Mouse (Mus musculus) liver, embryonic 16.5 days (tissue): ENCODE measurements around the gene Elmo2. TPM values are rescaled to one million over a fixed set of nuclear protein-coding genes. Genes with fewer than 3 reads are reported as not detected.

Experiments used
- ATAC-seq: fragments of 200-750 bp; cut with Nextera tagmentation; 2 replicates; pipeline ENCODE4 v1.8.0; 2017; ENCODE audit warnings: low read depth, mild to moderate bottlenecking, moderate number of reproducible peaks, moderate library complexity
- H3K27ac ChIP-seq: fragments of 300-500 bp; sonication (generic); 2 replicates; pipeline ENCODE4 v1.5.1; 2014; ENCODE audit warnings: mild to moderate bottlenecking, low read length
- H3K27me3 ChIP-seq: fragments of 300-500 bp; sonication (generic); 2 replicates; pipeline ENCODE4 v1.6.1; 2014; ENCODE audit warnings: low read depth, low read length, mixed read lengths; ENCODE audit not compliant: control insufficient read depth, insufficient read depth
- H3K36me3 ChIP-seq: fragments of 300-500 bp; sonication (generic); 2 replicates; pipeline ENCODE4 v1.6.1; 2014; ENCODE audit warnings: mild to moderate bottlenecking; ENCODE audit not compliant: control insufficient read depth, insufficient read depth
- H3K4me1 ChIP-seq: fragments of 300-500 bp; sonication (generic); 2 replicates; pipeline ENCODE4 v1.6.1; 2014; ENCODE audit warnings: low read depth, low read length, mixed read lengths; ENCODE audit not compliant: control insufficient read depth
- H3K4me2 ChIP-seq: fragments of 300-500 bp; sonication (generic); 2 replicates; pipeline ENCODE4 v1.6.1; 2014; ENCODE audit warnings: low read depth, low read length, mixed read lengths
- H3K4me3 ChIP-seq: fragments of 300-500 bp; sonication (generic); 2 replicates; pipeline ENCODE4 v1.5.1; 2014; ENCODE audit warnings: low read depth, mild to moderate bottlenecking, low read length
- H3K9ac ChIP-seq: fragments of 300-500 bp; sonication (generic); 2 replicates; pipeline ENCODE4 v1.6.1; 2014; ENCODE audit warnings: low read depth, low read length
- H3K9me3 ChIP-seq: fragments of 300-500 bp; sonication (generic); replicated peaks from 2 replicates; pipeline ENCODE4 v1.6.1; 2016; ENCODE audit warnings: low read length; ENCODE audit not compliant: control insufficient read depth
- WGBS: fragments of 180-500 bp; shearing (Covaris S2); extraction: QIAGEN DNeasy Blood & Tissue Kit; methylation state at CpG from one replicate; pipeline ENCODE4 v1.1.7; 2014; ENCODE audit not compliant: insufficient replicate concordance; 5-methylcytosine and 5-hydroxymethylcytosine counted together
- polyA plus RNA-seq: library from polyadenylated mRNA; unstranded; fragments of >200 nt; fragmentation: Nextera tagmentation; extraction: Ambion mirVana; gene quantifications from 2 replicates; pipeline ENCODE4 v1.2.1, GENCODE M21; 2015

Elmo2 gene
- polyA plus RNA-seq, 1 experiment from 2014 or later = 16.3 TPM

GRCm38 (mm10) chr2:165252801-165253200 is 73.5 kb downstream of the Elmo2 start:
- Histone ChIP-seq H3K27me3 (peaks cover 11% of the 10 kb centered on the region; the same call in 1 of the 2 replicates), H3K36me3 (no peaks in the 10 kb centered on the region), H3K27ac (no peak overlapping the region), H3K4me3 (no peak overlapping the region), H3K9ac (no peak overlapping the region), H3K4me1 (no peaks in the 10 kb centered on the region), H3K4me2 (no peak overlapping the region), H3K9me3 (no peaks in the 10 kb centered on the region)
- WGBS = 47% methylated on average over 9 of the region's 9 CpGs
- no peak for ATAC-seq

- no peak for ATAC-seq
- Histone ChIP-seq H3K9me3 (no peaks in the 10 kb centered on the region), H3K36me3 (no peaks in the 10 kb centered on the region), H3K4me3 (no peak overlapping the region), H3K27me3 (peaks cover 11% of the 10 kb centered on the region; the same call in 1 of the 2 replicates), H3K27ac (no peak overlapping the region), H3K4me1 (no peaks in the 10 kb centered on the region), H3K4me2 (no peak overlapping the region), H3K9ac (no peak overlapping the region)
- WGBS = 64% methylated on average over 8 of the region's 8 CpGs
Observed at GRCm38 (mm10) chr2:165252381-165252780, 73.9 kb downstream of the Elmo2 start.

GRCm38 (mm10) chr2:165250903-165251302 is 75.4 kb downstream of the Elmo2 start:
- H3K27me3 ChIP-seq = peaks cover 16% of the 10 kb centered on the region

GRCm38 (mm10) chr2:165248967-165249366 is 77.3 kb downstream of the Elmo2 start:
- no peak for ATAC-seq
- H3K9me3 ChIP-seq = no peaks in the 10 kb centered on the region
- no peak overlapping the region for H3K4me2 ChIP-seq
- no peak overlapping the region for H3K9ac ChIP-seq
- H3K27me3 ChIP-seq = peaks cover 15% of the 10 kb centered on the region
- H3K27ac ChIP-seq = no peak overlapping the region
- no peaks in the 10 kb centered on the region for H3K36me3 ChIP-seq
- H3K4me3 ChIP-seq = no peak overlapping the region
- no peaks in the 10 kb centered on the region for H3K4me1 ChIP-seq
- WGBS = 34% methylated on average over 3 of the region's 3 CpGs

More at GRCm38 (mm10) chr2:165250903-165251302, 75.4 kb downstream of the Elmo2 start:
- 4% methylated on average over 1 of the region's 1 CpGs for WGBS
- H3K9me3 ChIP-seq = no peaks in the 10 kb centered on the region
- H3K4me1 ChIP-seq = no peaks in the 10 kb centered on the region
- no peak for ATAC-seq
- no peak overlapping the region for H3K9ac ChIP-seq
- H3K36me3 ChIP-seq = no peaks in the 10 kb centered on the region
- no peak overlapping the region for H3K4me3 ChIP-seq
- no peak overlapping the region for H3K4me2 ChIP-seq
- no peak overlapping the region for H3K27ac ChIP-seq

GRCm38 (mm10) chr2:165246349-165246748 is 79.9 kb downstream of the Elmo2 start:
- Histone ChIP-seq H3K9ac (no peak overlapping the region), H3K27ac (no peak overlapping the region), H3K36me3 (no peaks in the 10 kb centered on the region), H3K27me3 (peaks cover 34% of the 10 kb centered on the region), H3K4me1 (no peaks in the 10 kb centered on the region), H3K9me3 (no peaks in the 10 kb centered on the region), H3K4me3 (no peak overlapping the region), H3K4me2 (no peak overlapping the region)
- no peak for ATAC-seq
- 20% methylated on average over 11 of the region's 11 CpGs for WGBS

GRCm38 (mm10) chr2:165243122-165243720 is 83.1 kb downstream of the Elmo2 start:
- H3K27me3 ChIP-seq = peaks cover 58% of the 10 kb centered on the region
- no peak overlapping the region for H3K27ac ChIP-seq
- ATAC-seq = no peak
- H3K9me3 ChIP-seq = no peaks in the 10 kb centered on the region
- H3K36me3 ChIP-seq = no peaks in the 10 kb centered on the region
- WGBS = 12% methylated on average over 11 of the region's 11 CpGs
- H3K4me1 ChIP-seq = no peaks in the 10 kb centered on the region
- H3K4me3 ChIP-seq = no peak overlapping the region
- no peak overlapping the region for H3K4me2 ChIP-seq
- H3K9ac ChIP-seq = no peak overlapping the region

- WGBS = 2% methylated on average over 13 of the region's 13 CpGs
Observed at GRCm38 (mm10) chr2:165242575-165242974, 83.7 kb downstream of the Elmo2 start.

GRCm38 (mm10) chr2:165241786-165242185 is 84.5 kb downstream of the Elmo2 start:
- no peak overlapping the region for H3K4me3 ChIP-seq
- no peaks in the 10 kb centered on the region for H3K4me1 ChIP-seq
- no peak overlapping the region for H3K9ac ChIP-seq
- H3K27me3 ChIP-seq = peaks cover 67% of the 10 kb centered on the region
- no peaks in the 10 kb centered on the region for H3K9me3 ChIP-seq
- WGBS = 25% methylated on average over 7 of the region's 7 CpGs
- H3K27ac ChIP-seq = no peak overlapping the region
- no peak overlapping the region for H3K4me2 ChIP-seq
- no peaks in the 10 kb centered on the region for H3K36me3 ChIP-seq
- no peak for ATAC-seq

More at GRCm38 (mm10) chr2:165242575-165242974, 83.7 kb downstream of the Elmo2 start:
- Histone ChIP-seq H3K36me3 (no peaks in the 10 kb centered on the region), H3K4me1 (no peaks in the 10 kb centered on the region), H3K9me3 (no peaks in the 10 kb centered on the region), H3K9ac (no peak overlapping the region), H3K4me2 (no peak overlapping the region), H3K27me3 (peaks cover 62% of the 10 kb centered on the region), H3K27ac (no peak overlapping the region), H3K4me3 (no peak overlapping the region)
- ATAC-seq = no peak

- no peak for ATAC-seq
- WGBS = 22% methylated on average over 8 of the region's 8 CpGs
- Histone ChIP-seq H3K27ac (no peak overlapping the region), H3K4me1 (no peaks in the 10 kb centered on the region), H3K9me3 (no peaks in the 10 kb centered on the region), H3K4me3 (no peak overlapping the region), H3K27me3 (peaks cover 73% of the 10 kb centered on the region), H3K4me2 (no peak overlapping the region), H3K9ac (no peak overlapping the region), H3K36me3 (no peaks in the 10 kb centered on the region)
Observed at GRCm38 (mm10) chr2:165240371-165240770, 85.9 kb downstream of the Elmo2 start.
